Mouse (Mus musculus) olfactory bulb, adult 2 months (tissue): ENCODE measurements around the gene Cdk9.

Experiments
- CTCF ChIP-seq: fragments of 200-500 bp; IDR thresholded peaks from 2 replicates; pipeline ENCODE4 v1.5.1; 2012; ENCODE audit warnings: low read depth, mild to moderate bottlenecking, low read length, moderate library complexity; ENCODE audit not compliant: insufficient read depth
- POLR2A ChIP-seq: fragments of 200-500 bp; IDR thresholded peaks from 2 replicates; pipeline ENCODE4 v1.6.1; 2012; ENCODE audit warnings: mild to moderate bottlenecking, low read depth, low read length, moderate library complexity; ENCODE audit not compliant: insufficient read depth

DNA sequence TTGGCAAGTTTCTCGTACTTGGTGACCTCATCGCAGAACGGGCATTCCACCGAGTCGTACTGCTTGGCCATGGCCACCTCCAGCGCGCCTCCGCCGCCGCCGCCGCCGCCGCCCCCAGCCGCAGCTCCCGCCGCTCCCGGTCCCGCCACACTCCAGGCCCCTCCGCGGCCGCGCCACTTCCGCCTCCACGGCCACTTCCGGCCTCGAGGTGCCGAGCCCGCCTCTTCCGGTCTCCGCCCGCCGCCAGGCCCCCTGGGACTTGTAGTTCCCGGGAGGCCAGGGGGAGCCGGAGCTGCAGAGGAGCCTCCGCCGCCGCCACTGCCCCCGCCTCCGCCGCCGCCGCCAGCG is 316 bp downstream of the Cdk9 start:
- TF ChIP-seq POLR2A (no peak), CTCF (no peak)
